Mouse (Mus musculus) heart, adult 2 months (tissue): ENCODE data around the gene Fam83d.

Source experiments
- CTCF ChIP-seq: fragments of 200-600 bp; IDR thresholded peaks from 2 replicates; pipeline ENCODE4 v1.8.1; 2022; ENCODE audit warnings: antibody characterized with exemption, mild to moderate bottlenecking, moderate library complexity
- EP300 ChIP-seq: fragments of 200-500 bp; IDR thresholded peaks from 2 replicates; pipeline ENCODE4 v1.6.1; 2011; ENCODE audit warnings: low read depth, low read length, control low read depth; ENCODE audit not compliant: insufficient read depth
- POLR2A ChIP-seq: fragments of 200-500 bp; IDR thresholded peaks from 2 replicates; pipeline ENCODE4 v1.6.1; 2011; ENCODE audit warnings: mild to moderate bottlenecking, low read depth, low read length, control low read depth; ENCODE audit not compliant: insufficient read depth

GRCm38 (mm10) chr2:158749366-158749765 is 18.5 kb upstream of the Fam83d start:
- TF ChIP-seq EP300 = no peak
- TF ChIP-seq CTCF = no peak
- no peak for TF ChIP-seq POLR2A
